Comparison of ENCODE assay signal across 11 mouse cellular contexts in genomic region chr9:79213364-79213763, GRCm38 (mm10).
DNase-seq lines count a peak whose midpoint lies in the region; ATAC-seq and TF ChIP-seq lines count a peak whose summit lies in the region.
"Had no signal": no experiment of that assay in that cellular context is flagged by ENCODE, and none has a peak within 500 bp of the region (broad histone marks: within the 10 kb centered on the region; RNA-seq: fewer than 3 reads in every experiment).

No protein-coding gene starts in this region.

- no peaks in the 10 kb centered on the region for H3K27me3 ChIP-seq in midbrain, embryonic 14.5 days (ENCODE audit: control insufficient read depth, insufficient read depth, low read length)
- no peaks in the 10 kb centered on the region for H3K27me3 ChIP-seq in midbrain, embryonic 15.5 days (replicated peaks)
- H3K27me3 ChIP-seq in stomach, embryonic 16.5 days (ENCODE audit: control insufficient read depth, insufficient read depth, low read length) = no peaks in the 10 kb centered on the region
- H3K27me3 ChIP-seq in hindbrain, embryonic 12.5 days = no peaks in the 10 kb centered on the region

- no peaks in the 10 kb centered on the region for H3K36me3 ChIP-seq in midbrain, embryonic 14.5 days (ENCODE audit: control insufficient read depth, insufficient read depth, low read length)
- H3K36me3 ChIP-seq in midbrain, embryonic 15.5 days (replicated peaks) = no peaks in the 10 kb centered on the region
- no peaks in the 10 kb centered on the region for H3K36me3 ChIP-seq in stomach, embryonic 16.5 days (ENCODE audit: control insufficient read depth, insufficient read depth, low read length)
- no peaks in the 10 kb centered on the region for H3K36me3 ChIP-seq in hindbrain, embryonic 12.5 days
- H3K36me3 ChIP-seq: limb, embryonic 10.5 days had no signal

- H3K9ac ChIP-seq in midbrain, embryonic 14.5 days (replicated peaks; ENCODE audit: low read length) = no peak overlapping the region
- no peak overlapping the region for H3K9ac ChIP-seq in midbrain, embryonic 15.5 days
- H3K9ac ChIP-seq in stomach, embryonic 16.5 days (ENCODE audit: low read length) = no peak overlapping the region
- H3K9ac ChIP-seq in hindbrain, embryonic 12.5 days = no peak overlapping the region

- no peak overlapping the region for H3K27ac ChIP-seq in midbrain, embryonic 14.5 days (replicated peaks; ENCODE audit: low read depth, low read length)
- no peak overlapping the region for H3K27ac ChIP-seq in midbrain, embryonic 15.5 days
- H3K27ac ChIP-seq in stomach, embryonic 16.5 days (ENCODE audit: low read length) = no peak overlapping the region
- no peak overlapping the region for H3K27ac ChIP-seq in layer of hippocampus, adult 2 months
- no peak overlapping the region for H3K27ac ChIP-seq in hindbrain, embryonic 12.5 days
- H3K27ac ChIP-seq: limb, embryonic 10.5 days had no signal

- TF ChIP-seq CTCF in layer of hippocampus, adult 2 months (conservative IDR thresholded peaks at IDR 0.05) = no peak

- no peak overlapping the region for H3K4me2 ChIP-seq in midbrain, embryonic 14.5 days (ENCODE audit: low read length)
- no peak overlapping the region for H3K4me2 ChIP-seq in midbrain, embryonic 15.5 days
- H3K4me2 ChIP-seq in stomach, embryonic 16.5 days (ENCODE audit: low read depth, low read length) = no peak overlapping the region
- no peak overlapping the region for H3K4me2 ChIP-seq in hindbrain, embryonic 12.5 days (replicated peaks)

- H3K9me3 ChIP-seq in midbrain, embryonic 14.5 days (ENCODE audit: control insufficient read depth, low read length) = no peaks in the 10 kb centered on the region
- no peaks in the 10 kb centered on the region for H3K9me3 ChIP-seq in midbrain, embryonic 15.5 days
- H3K9me3 ChIP-seq in stomach, embryonic 16.5 days (replicated peaks; ENCODE audit: control insufficient read depth, low read length) = no peaks in the 10 kb centered on the region
- no peaks in the 10 kb centered on the region for H3K9me3 ChIP-seq in hindbrain, embryonic 12.5 days (replicated peaks)
- H3K9me3 ChIP-seq: limb, embryonic 10.5 days had no signal

- no peak overlapping the region for H3K4me3 ChIP-seq in midbrain, embryonic 14.5 days (replicated peaks; ENCODE audit: low read depth, low read length)
- H3K4me3 ChIP-seq in midbrain, embryonic 15.5 days = no peak overlapping the region
- H3K4me3 ChIP-seq in stomach, embryonic 16.5 days (replicated peaks; ENCODE audit: low read length) = no peak overlapping the region
- no peak overlapping the region for H3K4me3 ChIP-seq in layer of hippocampus, adult 2 months
- no peak overlapping the region for H3K4me3 ChIP-seq in hindbrain, embryonic 12.5 days
- H3K4me3 ChIP-seq: erythroblast, embryonic 14.5 days; limb, embryonic 10.5 days had no signal

- WGBS in midbrain, embryonic 14.5 days = 57% methylated on average over 6 of the region's 6 CpGs
- 48% methylated on average over 6 of the region's 6 CpGs for WGBS in midbrain, embryonic 15.5 days
- 38% methylated on average over 6 of the region's 6 CpGs for WGBS in stomach, embryonic 16.5 days
- 47% methylated on average over 6 of the region's 6 CpGs for WGBS in hindbrain, embryonic 12.5 days

- H3K4me1 ChIP-seq in midbrain, embryonic 14.5 days (ENCODE audit: control insufficient read depth, insufficient read depth, low read length) = no peaks in the 10 kb centered on the region
- no peaks in the 10 kb centered on the region for H3K4me1 ChIP-seq in midbrain, embryonic 15.5 days
- no peaks in the 10 kb centered on the region for H3K4me1 ChIP-seq in stomach, embryonic 16.5 days (ENCODE audit: control insufficient read depth, insufficient read depth, low read length)
- H3K4me1 ChIP-seq in hindbrain, embryonic 12.5 days = no peaks in the 10 kb centered on the region
- H3K4me1 ChIP-seq: limb, embryonic 10.5 days had no signal

- ATAC-seq in midbrain, embryonic 14.5 days (ENCODE audit: low FRiP score, low TSS enrichment) = no peak
- ATAC-seq in midbrain, embryonic 15.5 days (replicated peaks) = no peak
- ATAC-seq in stomach, embryonic 16.5 days (ENCODE audit: insufficient read depth, low FRiP score) = peak; percentile 60; the same call in 1 of the 2 replicates
- ATAC-seq in hindbrain, embryonic 12.5 days (ENCODE audit: low FRiP score) = no peak

- peak; percentile 0 for DNase-seq in midbrain, embryonic 14.5 days
- DNase-seq in embryo, embryonic 10 days (ENCODE audit: low spot score) = peak; percentile 77
- DNase-seq in kidney, postnatal 36 days = peak; percentile 27 to 31
- no peak for DNase-seq in layer of hippocampus, adult 2 months (ENCODE audit: low spot score in 2 of 2)
- DNase-seq: cerebellum, adult 2 months; heart, adult 11 months had no signal

Comparison
In these comparisons a context has a peak if more than half of its experiments do, and no peak if none do; other contexts are left out.
1. DNase-seq: peak in midbrain, embryonic 14.5 days (single experiment), embryo, embryonic 10 days (single experiment) and kidney, postnatal 36 days (2 of 2); none in layer of hippocampus, adult 2 months (0 of 2).